Mouse (Mus musculus): ENCODE measurements at regions not wholly inside any gene's neighbourhood (a gene's known extent, or its start where the extent isn't known, plus 50 kb on each side); places are given as distances from the start of the nearest gene placed in this dataset.

- Histone ChIP-seq H3K9me3 (no peaks in the 10 kb centered on the region), H3K4me3 (no peak overlapping the region), H3K4me2 (no peak overlapping the region), H3K9ac (no peak overlapping the region), H3K27me3 (no peaks in the 10 kb centered on the region), H3K27ac (no peak overlapping the region), H3K4me1 (replicated peaks) (no peaks in the 10 kb centered on the region), H3K36me3 (no peaks in the 10 kb centered on the region)
- no peak for ATAC-seq (ENCODE audit: low FRiP score)
- 62% methylated on average over 4 of the region's 4 CpGs for WGBS
Measured at GRCm38 (mm10) chr9:90434902-90435301, 164.3 kb upstream of the Tbc1d2b start.

GRCm38 (mm10) chr9:90430898-90431297, 160.3 kb upstream of the Tbc1d2b start:
- H3K4me1 ChIP-seq (replicated peaks), result no peaks in the 10 kb centered on the region
- ATAC-seq (ENCODE audit: low FRiP score), result no peak
- H3K9me3 ChIP-seq, result no peaks in the 10 kb centered on the region
- 81% methylated on average over 2 of the region's 2 CpGs for WGBS
- no peak overlapping the region for H3K27ac ChIP-seq
- H3K27me3 ChIP-seq, result no peaks in the 10 kb centered on the region
- no peaks in the 10 kb centered on the region for H3K36me3 ChIP-seq
- no peak overlapping the region for H3K4me2 ChIP-seq
- no peak overlapping the region for H3K9ac ChIP-seq
- H3K4me3 ChIP-seq, result no peak overlapping the region

GRCm38 (mm10) chr9:90421662-90422061, 151.1 kb upstream of the Tbc1d2b start:
- no peak overlapping the region for H3K9ac ChIP-seq
- 98% methylated on average over 6 of the region's 6 CpGs for WGBS
- no peak for ATAC-seq (ENCODE audit: low FRiP score)

GRCm38 (mm10) chr9:90419762-90420541, 149.3 kb upstream of the Tbc1d2b start:
- Histone ChIP-seq H3K9me3 (no peaks in the 10 kb centered on the region), H3K9ac (no peak overlapping the region), H3K4me1 (replicated peaks) (no peaks in the 10 kb centered on the region), H3K27me3 (no peaks in the 10 kb centered on the region), H3K4me3 (no peak overlapping the region), H3K36me3 (no peaks in the 10 kb centered on the region), H3K4me2 (no peak overlapping the region), H3K27ac (no peak overlapping the region)
- no peak for ATAC-seq (ENCODE audit: low FRiP score)
- 86% methylated on average over 7 of the region's 7 CpGs for WGBS

More at GRCm38 (mm10) chr9:90421662-90422061, 151.1 kb upstream of the Tbc1d2b start:
- no peak overlapping the region for H3K4me2 ChIP-seq
- no peaks in the 10 kb centered on the region for H3K27me3 ChIP-seq
- no peak overlapping the region for H3K4me3 ChIP-seq
- H3K27ac ChIP-seq, result no peak overlapping the region
- no peaks in the 10 kb centered on the region for H3K9me3 ChIP-seq
- no peaks in the 10 kb centered on the region for H3K36me3 ChIP-seq
- H3K4me1 ChIP-seq (replicated peaks), result no peaks in the 10 kb centered on the region

- H3K9me3 ChIP-seq, result no peaks in the 10 kb centered on the region
Measured at GRCm38 (mm10) chr9:90408789-90409188, 138.2 kb upstream of the Tbc1d2b start.

GRCm38 (mm10) chr9:90407573-90407972, 137.0 kb upstream of the Tbc1d2b start:
- Histone ChIP-seq H3K4me2 (no peak overlapping the region), H3K4me3 (no peak overlapping the region), H3K27me3 (no peaks in the 10 kb centered on the region), H3K9ac (no peak overlapping the region), H3K27ac (no peak overlapping the region), H3K9me3 (no peaks in the 10 kb centered on the region), H3K36me3 (no peaks in the 10 kb centered on the region), H3K4me1 (replicated peaks) (no peaks in the 10 kb centered on the region)
- ATAC-seq (ENCODE audit: low FRiP score), result no peak
- 84% methylated on average over 1 of the region's 1 CpGs for WGBS

More at GRCm38 (mm10) chr9:90408789-90409188, 138.2 kb upstream of the Tbc1d2b start:
- Histone ChIP-seq H3K4me2 (no peak overlapping the region), H3K9ac (no peak overlapping the region), H3K27ac (no peak overlapping the region), H3K4me1 (replicated peaks) (no peaks in the 10 kb centered on the region), H3K27me3 (no peaks in the 10 kb centered on the region), H3K4me3 (no peak overlapping the region), H3K36me3 (no peaks in the 10 kb centered on the region)
- ATAC-seq (ENCODE audit: low FRiP score), result no peak
- WGBS, result 76% methylated on average over 2 of the region's 2 CpGs

- Histone ChIP-seq H3K4me1 (replicated peaks) (no peaks in the 10 kb centered on the region), H3K9ac (no peak overlapping the region), H3K4me3 (no peak overlapping the region), H3K27ac (no peak overlapping the region), H3K4me2 (no peak overlapping the region), H3K9me3 (no peaks in the 10 kb centered on the region), H3K27me3 (no peaks in the 10 kb centered on the region), H3K36me3 (no peaks in the 10 kb centered on the region)
- 69% methylated on average over 2 of the region's 2 CpGs for WGBS
- no peak for ATAC-seq (ENCODE audit: low FRiP score)
Measured at GRCm38 (mm10) chr9:90388401-90388800, 117.8 kb upstream of the Tbc1d2b start.

GRCm38 (mm10) chr9:90385047-90385446, 114.4 kb upstream of the Tbc1d2b start:
- ATAC-seq (ENCODE audit: low FRiP score), result no peak
- no peak overlapping the region for H3K4me3 ChIP-seq
- H3K4me2 ChIP-seq, result no peak overlapping the region
- no peaks in the 10 kb centered on the region for H3K36me3 ChIP-seq
- no peaks in the 10 kb centered on the region for H3K9me3 ChIP-seq
- no peak overlapping the region for H3K9ac ChIP-seq
- H3K4me1 ChIP-seq (replicated peaks), result no peaks in the 10 kb centered on the region
- H3K27ac ChIP-seq, result no peak overlapping the region
- H3K27me3 ChIP-seq, result no peaks in the 10 kb centered on the region

- Histone ChIP-seq H3K9me3 (no peaks in the 10 kb centered on the region), H3K27ac (no peak overlapping the region), H3K9ac (no peak overlapping the region), H3K4me2 (no peak overlapping the region), H3K27me3 (no peaks in the 10 kb centered on the region), H3K4me3 (no peak overlapping the region), H3K36me3 (no peaks in the 10 kb centered on the region), H3K4me1 (replicated peaks) (no peaks in the 10 kb centered on the region)
- no peak for ATAC-seq (ENCODE audit: low FRiP score)
Measured at GRCm38 (mm10) chr9:90380099-90380498, 109.5 kb upstream of the Tbc1d2b start.

GRCm38 (mm10) chr9:90369568-90369967, 99.0 kb upstream of the Tbc1d2b start:
- H3K27me3 ChIP-seq, result no peaks in the 10 kb centered on the region
- H3K4me1 ChIP-seq (replicated peaks), result 0 out of 2 replicates have a peak, but pooled peaks cover 2% of the 10 kb centered on the region
- H3K4me3 ChIP-seq, result no peak overlapping the region
- H3K4me2 ChIP-seq, result no peak overlapping the region
- 58% methylated on average over 2 of the region's 2 CpGs for WGBS
- no peak overlapping the region for H3K27ac ChIP-seq
- H3K36me3 ChIP-seq, result no peaks in the 10 kb centered on the region
- H3K9me3 ChIP-seq, result no peaks in the 10 kb centered on the region
- ATAC-seq (ENCODE audit: low FRiP score), result peak; percentile 77; the same call in 1 of the 2 replicates
- H3K9ac ChIP-seq, result no peak overlapping the region

- WGBS, result 88% methylated on average over 3 of the region's 3 CpGs
- Histone ChIP-seq H3K36me3 (no peaks in the 10 kb centered on the region), H3K4me2 (no peak overlapping the region), H3K27me3 (no peaks in the 10 kb centered on the region), H3K4me1 (replicated peaks) (0 out of 2 replicates have a peak, but pooled peaks cover 2% of the 10 kb centered on the region), H3K4me3 (no peak overlapping the region), H3K9ac (no peak overlapping the region), H3K27ac (no peak overlapping the region), H3K9me3 (no peaks in the 10 kb centered on the region)
- ATAC-seq (ENCODE audit: low FRiP score), result 0 out of 2 replicates have a peak, but pooled peaks have one; percentile 36
Measured at GRCm38 (mm10) chr9:90367745-90368144, 97.1 kb upstream of the Tbc1d2b start.

GRCm38 (mm10) chr9:90326531-90326930, 55.9 kb upstream of the Tbc1d2b start:
- no peaks in the 10 kb centered on the region for H3K9me3 ChIP-seq
- WGBS, result 88% methylated on average over 4 of the region's 4 CpGs
- H3K27ac ChIP-seq, result no peak overlapping the region

More at GRCm38 (mm10) chr9:90326531-90326930, 55.9 kb upstream of the Tbc1d2b start:
- H3K27me3 ChIP-seq, result no peaks in the 10 kb centered on the region
- H3K4me2 ChIP-seq, result no peak overlapping the region
- no peaks in the 10 kb centered on the region for H3K36me3 ChIP-seq
- no peaks in the 10 kb centered on the region for H3K4me1 ChIP-seq (replicated peaks)
- ATAC-seq (ENCODE audit: low FRiP score), result no peak
- H3K4me3 ChIP-seq, result no peak overlapping the region
- no peak overlapping the region for H3K9ac ChIP-seq
